Mouse (Mus musculus): ENCODE data around the gene Utrn. TPM values are rescaled to one million over a fixed set of nuclear protein-coding genes. Genes with fewer than 3 reads are reported as not detected.

Gene Utrn
- polyA plus RNA-seq, 1 experiment from 2014 or later: 90.3 TPM

DNA sequence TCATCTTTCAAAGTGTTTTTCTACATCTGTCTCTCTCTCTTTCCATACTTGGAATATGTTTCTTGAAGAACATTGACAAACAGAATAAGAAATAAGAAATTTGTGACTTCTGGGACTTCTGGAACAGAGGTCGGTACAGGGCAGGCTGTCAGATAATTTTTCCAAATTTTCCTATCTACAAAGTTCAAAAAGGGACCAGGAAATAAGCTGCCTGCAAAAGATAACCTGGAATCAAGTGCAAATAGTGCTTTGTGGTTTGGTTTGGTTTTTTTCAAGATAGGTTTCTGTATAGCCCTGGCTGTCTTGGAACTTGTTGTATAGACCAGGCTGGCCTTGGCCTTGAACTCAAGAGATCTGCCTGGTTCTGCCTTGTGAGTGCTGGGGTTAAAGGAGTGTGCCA is 490.0 kb downstream of the Utrn start:
- 91% methylated on average over 1 of the region's 1 CpGs for WGBS
- ATAC-seq (ENCODE audit: insufficient number of reproducible peaks, insufficient read depth, low FRiP score, low read depth): no peak
- no peaks in the 10 kb centered on the region for H3K27me3 ChIP-seq (ENCODE audit: control insufficient read depth, insufficient read depth, low read length)
- no peak overlapping the region for H3K4me2 ChIP-seq (replicated peaks; ENCODE audit: low read depth, low read length)
- H3K9ac ChIP-seq (replicated peaks; ENCODE audit: low read depth, low read length): no peak overlapping the region
- H3K27ac ChIP-seq (ENCODE audit: low read length): no peak overlapping the region
- H3K4me1 ChIP-seq (ENCODE audit: control insufficient read depth, insufficient read depth, low read length): no peaks in the 10 kb centered on the region
- no peaks in the 10 kb centered on the region for H3K36me3 ChIP-seq (ENCODE audit: control insufficient read depth, insufficient read depth, low read length)
- H3K4me3 ChIP-seq (ENCODE audit: low read depth, low read length): no peak overlapping the region
- H3K9me3 ChIP-seq (ENCODE audit: control insufficient read depth, low read depth, low read length): no peaks in the 10 kb centered on the region

GRCm38 (mm10) chr10:12377727-12378126 is 491.4 kb downstream of the Utrn start:
- H3K4me3 ChIP-seq (ENCODE audit: low read depth, low read length): no peak overlapping the region
- no peak overlapping the region for H3K9ac ChIP-seq (replicated peaks; ENCODE audit: low read depth, low read length)
- no peaks in the 10 kb centered on the region for H3K4me1 ChIP-seq (ENCODE audit: control insufficient read depth, insufficient read depth, low read length)
- H3K36me3 ChIP-seq (ENCODE audit: control insufficient read depth, insufficient read depth, low read length): no peaks in the 10 kb centered on the region
- ATAC-seq (ENCODE audit: insufficient number of reproducible peaks, insufficient read depth, low FRiP score, low read depth): no peak
- H3K9me3 ChIP-seq (ENCODE audit: control insufficient read depth, low read depth, low read length): no peaks in the 10 kb centered on the region
- H3K4me2 ChIP-seq (replicated peaks; ENCODE audit: low read depth, low read length): no peak overlapping the region
- no peaks in the 10 kb centered on the region for H3K27me3 ChIP-seq (ENCODE audit: control insufficient read depth, insufficient read depth, low read length)
- 79% methylated on average over 3 of the region's 3 CpGs for WGBS
- no peak overlapping the region for H3K27ac ChIP-seq (ENCODE audit: low read length)

- Histone ChIP-seq H3K4me1 (ENCODE audit: control insufficient read depth, insufficient read depth, low read length) (no peaks in the 10 kb centered on the region), H3K4me2 (replicated peaks; ENCODE audit: low read depth, low read length) (no peak overlapping the region), H3K4me3 (ENCODE audit: low read depth, low read length) (no peak overlapping the region), H3K36me3 (ENCODE audit: control insufficient read depth, insufficient read depth, low read length) (no peaks in the 10 kb centered on the region), H3K9me3 (ENCODE audit: control insufficient read depth, low read depth, low read length) (no peaks in the 10 kb centered on the region), H3K27ac (ENCODE audit: low read length) (no peak overlapping the region), H3K27me3 (ENCODE audit: control insufficient read depth, insufficient read depth, low read length) (no peaks in the 10 kb centered on the region), H3K9ac (replicated peaks; ENCODE audit: low read depth, low read length) (no peak overlapping the region)
- ATAC-seq (ENCODE audit: insufficient number of reproducible peaks, insufficient read depth, low FRiP score, low read depth): no peak
- WGBS: 62% methylated on average over 2 of the region's 2 CpGs
These were observed 493.1 kb downstream of the Utrn start for GRCm38 (mm10) chr10:12376015-12376414.

GRCm38 (mm10) chr10:12374741-12375140 is 494.4 kb downstream of the Utrn start:
- no peaks in the 10 kb centered on the region for H3K4me1 ChIP-seq (ENCODE audit: control insufficient read depth, insufficient read depth, low read length)
- no peak overlapping the region for H3K4me3 ChIP-seq (ENCODE audit: low read depth, low read length)
- H3K4me2 ChIP-seq (replicated peaks; ENCODE audit: low read depth, low read length): no peak overlapping the region
- WGBS: 74% methylated on average over 1 of the region's 1 CpGs
- no peaks in the 10 kb centered on the region for H3K27me3 ChIP-seq (ENCODE audit: control insufficient read depth, insufficient read depth, low read length)
- H3K9me3 ChIP-seq (ENCODE audit: control insufficient read depth, low read depth, low read length): no peaks in the 10 kb centered on the region
- H3K36me3 ChIP-seq (ENCODE audit: control insufficient read depth, insufficient read depth, low read length): no peaks in the 10 kb centered on the region
- H3K27ac ChIP-seq (ENCODE audit: low read length): no peak overlapping the region
- ATAC-seq (ENCODE audit: insufficient number of reproducible peaks, insufficient read depth, low FRiP score, low read depth): no peak
- no peak overlapping the region for H3K9ac ChIP-seq (replicated peaks; ENCODE audit: low read depth, low read length)

DNA sequence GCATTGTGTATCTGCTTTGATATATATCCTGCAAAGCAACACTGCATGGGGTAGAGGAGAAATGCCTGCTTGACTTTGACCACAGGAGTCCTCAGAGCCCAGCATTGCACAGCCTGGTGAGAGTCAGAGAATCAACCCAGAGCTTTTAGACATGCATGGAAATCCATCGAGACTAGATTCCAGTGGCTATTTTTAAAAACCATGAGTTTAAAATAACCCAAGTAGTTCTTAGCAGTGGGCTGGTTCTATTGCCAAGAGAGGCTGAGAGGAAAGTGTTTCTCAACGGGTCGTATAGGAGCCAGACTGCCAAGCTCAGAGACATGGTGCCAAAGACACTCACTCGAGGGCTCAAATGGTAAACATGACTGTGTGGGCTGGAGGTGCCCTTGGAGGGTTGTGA is 514.6 kb downstream of the Utrn start:
- WGBS: 83% methylated on average over 4 of the region's 4 CpGs
- no peaks in the 10 kb centered on the region for H3K36me3 ChIP-seq (ENCODE audit: control insufficient read depth, insufficient read depth, low read length)
- no peak for ATAC-seq (ENCODE audit: insufficient number of reproducible peaks, insufficient read depth, low FRiP score, low read depth)

DNA sequence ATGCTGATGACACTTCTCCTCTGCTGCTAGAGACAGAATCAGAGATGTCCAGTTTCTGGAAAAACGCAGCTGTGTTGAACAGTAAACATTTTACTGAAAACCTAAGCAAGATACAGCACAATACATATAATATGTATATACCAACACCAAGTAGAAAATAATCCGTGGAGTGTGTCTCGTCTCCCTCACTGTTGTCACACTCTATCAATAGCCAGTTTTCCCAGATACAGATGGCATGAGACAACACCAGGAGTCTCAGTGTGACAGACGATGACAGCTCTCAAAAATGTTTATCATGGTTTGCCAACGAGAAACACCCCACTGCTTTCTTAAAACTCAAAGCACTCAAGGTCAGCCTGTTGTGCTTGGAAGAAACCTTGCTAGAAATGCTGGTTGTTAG is 515.1 kb downstream of the Utrn start:
- 65% methylated on average over 5 of the region's 5 CpGs for WGBS
- Histone ChIP-seq H3K4me1 (ENCODE audit: control insufficient read depth, insufficient read depth, low read length) (no peaks in the 10 kb centered on the region), H3K9me3 (ENCODE audit: control insufficient read depth, low read depth, low read length) (no peaks in the 10 kb centered on the region), H3K4me3 (ENCODE audit: low read depth, low read length) (no peak overlapping the region), H3K36me3 (ENCODE audit: control insufficient read depth, insufficient read depth, low read length) (no peaks in the 10 kb centered on the region), H3K27ac (ENCODE audit: low read length) (no peak overlapping the region), H3K4me2 (replicated peaks; ENCODE audit: low read depth, low read length) (no peak overlapping the region), H3K9ac (replicated peaks; ENCODE audit: low read depth, low read length) (no peak overlapping the region), H3K27me3 (ENCODE audit: control insufficient read depth, insufficient read depth, low read length) (no peaks in the 10 kb centered on the region)
- ATAC-seq (ENCODE audit: insufficient number of reproducible peaks, insufficient read depth, low FRiP score, low read depth): no peak

More for the DNA sequence above, 514.6 kb downstream of the Utrn start:
- H3K9me3 ChIP-seq (ENCODE audit: control insufficient read depth, low read depth, low read length): no peaks in the 10 kb centered on the region
- H3K27me3 ChIP-seq (ENCODE audit: control insufficient read depth, insufficient read depth, low read length): no peaks in the 10 kb centered on the region
- no peak overlapping the region for H3K27ac ChIP-seq (ENCODE audit: low read length)
- no peak overlapping the region for H3K4me3 ChIP-seq (ENCODE audit: low read depth, low read length)
- no peak overlapping the region for H3K9ac ChIP-seq (replicated peaks; ENCODE audit: low read depth, low read length)
- H3K4me2 ChIP-seq (replicated peaks; ENCODE audit: low read depth, low read length): no peak overlapping the region
- no peaks in the 10 kb centered on the region for H3K4me1 ChIP-seq (ENCODE audit: control insufficient read depth, insufficient read depth, low read length)

DNA sequence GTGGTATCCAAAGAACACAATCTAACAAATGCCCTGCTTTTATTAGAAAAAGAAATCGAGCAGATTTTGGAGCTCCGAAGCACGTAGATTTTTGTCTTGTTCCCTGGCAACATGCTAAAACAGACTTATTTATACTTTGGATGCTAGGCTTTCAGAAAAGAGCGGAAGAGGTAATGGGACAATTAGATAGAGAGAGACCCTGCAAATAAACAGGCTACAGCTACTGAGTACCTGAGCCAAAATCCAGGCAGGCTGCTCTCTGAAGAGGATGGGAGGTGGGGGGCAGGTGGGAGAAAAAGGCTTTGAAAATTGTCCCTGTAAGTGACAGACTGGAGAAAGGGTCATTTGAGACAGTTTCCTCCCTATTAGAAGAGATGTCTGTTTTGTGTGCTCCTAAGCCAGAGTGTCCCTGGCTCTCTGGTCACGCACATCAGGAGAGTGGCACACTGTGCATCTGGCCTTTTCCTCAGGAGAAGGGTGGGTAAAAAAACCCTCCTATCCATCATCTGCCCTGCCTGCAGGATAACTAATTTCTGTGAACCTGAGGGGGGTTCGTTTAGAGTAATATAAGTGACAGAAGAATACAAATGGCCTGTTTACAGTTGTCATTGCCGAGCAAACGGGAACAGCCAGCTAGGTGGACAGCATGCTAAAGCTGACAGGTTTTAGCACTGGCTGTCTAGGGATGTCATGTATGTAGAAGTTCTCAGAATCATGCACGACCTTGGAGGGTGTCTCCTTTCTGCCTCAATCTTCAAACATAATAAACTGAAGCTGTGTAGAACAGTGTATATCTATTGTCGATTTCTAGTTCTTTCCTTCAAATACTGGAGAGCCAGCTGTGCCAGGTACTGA is 529.2 kb downstream of the Utrn start:
- H3K9me3 ChIP-seq (ENCODE audit: control insufficient read depth, low read depth, low read length): no peaks in the 10 kb centered on the region
- ATAC-seq (ENCODE audit: insufficient number of reproducible peaks, insufficient read depth, low FRiP score, low read depth): no peak
- H3K27ac ChIP-seq (ENCODE audit: low read length): no peak overlapping the region
- 59% methylated on average over 10 of the region's 10 CpGs for WGBS
- H3K27me3 ChIP-seq (ENCODE audit: control insufficient read depth, insufficient read depth, low read length): no peaks in the 10 kb centered on the region
- H3K4me3 ChIP-seq (ENCODE audit: low read depth, low read length): no peak overlapping the region
- H3K36me3 ChIP-seq (ENCODE audit: control insufficient read depth, insufficient read depth, low read length): no peaks in the 10 kb centered on the region
- no peak overlapping the region for H3K9ac ChIP-seq (replicated peaks; ENCODE audit: low read depth, low read length)
- no peaks in the 10 kb centered on the region for H3K4me1 ChIP-seq (ENCODE audit: control insufficient read depth, insufficient read depth, low read length)
- H3K4me2 ChIP-seq (replicated peaks; ENCODE audit: low read depth, low read length): no peak overlapping the region

- no peaks in the 10 kb centered on the region for H3K27me3 ChIP-seq (ENCODE audit: control insufficient read depth, insufficient read depth, low read length)
These were observed 530.0 kb downstream of the Utrn start for GRCm38 (mm10) chr10:12339005-12339703.

More at GRCm38 (mm10) chr10:12339005-12339703, 530.0 kb downstream of the Utrn start:
- no peak overlapping the region for H3K27ac ChIP-seq (ENCODE audit: low read length)
- no peaks in the 10 kb centered on the region for H3K4me1 ChIP-seq (ENCODE audit: control insufficient read depth, insufficient read depth, low read length)
- H3K9ac ChIP-seq (replicated peaks; ENCODE audit: low read depth, low read length): no peak overlapping the region
- H3K36me3 ChIP-seq (ENCODE audit: control insufficient read depth, insufficient read depth, low read length): no peaks in the 10 kb centered on the region
- ATAC-seq (ENCODE audit: insufficient number of reproducible peaks, insufficient read depth, low FRiP score, low read depth): no peak
- H3K9me3 ChIP-seq (ENCODE audit: control insufficient read depth, low read depth, low read length): no peaks in the 10 kb centered on the region
- no peak overlapping the region for H3K4me3 ChIP-seq (ENCODE audit: low read depth, low read length)
- no peak overlapping the region for H3K4me2 ChIP-seq (replicated peaks; ENCODE audit: low read depth, low read length)
- 84% methylated on average over 9 of the region's 9 CpGs for WGBS

Measured in stomach, embryonic 14.5 days (tissue).